Mouse (Mus musculus): ENCODE measurements around the gene Trpv5.
A peak's percentile ranks its signal among the peaks of the same experiment; 100 is the strongest.

The Trpv5 gene

DNA sequence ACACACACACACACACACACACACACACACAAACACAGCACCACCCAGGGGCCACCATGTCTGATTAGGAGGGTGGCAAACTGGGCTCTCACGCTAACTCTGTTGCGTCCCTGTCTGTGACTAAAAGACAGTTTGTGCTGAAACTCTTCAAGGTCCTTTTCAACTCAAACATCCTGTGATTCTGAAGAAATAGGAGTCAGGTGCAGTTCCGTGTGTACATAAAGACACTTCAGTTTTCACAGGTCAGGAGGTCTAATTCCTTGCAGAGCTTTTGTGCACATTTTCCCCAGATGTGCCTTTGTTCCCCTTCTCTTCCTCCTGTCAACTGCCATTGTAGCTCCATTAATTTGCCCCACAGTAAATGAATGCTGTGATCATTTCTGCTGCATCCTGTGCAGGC lies 40.1 kb downstream of the Trpv5 start:
- DNase-seq (ENCODE audit: low spot score), result no peak

DNA sequence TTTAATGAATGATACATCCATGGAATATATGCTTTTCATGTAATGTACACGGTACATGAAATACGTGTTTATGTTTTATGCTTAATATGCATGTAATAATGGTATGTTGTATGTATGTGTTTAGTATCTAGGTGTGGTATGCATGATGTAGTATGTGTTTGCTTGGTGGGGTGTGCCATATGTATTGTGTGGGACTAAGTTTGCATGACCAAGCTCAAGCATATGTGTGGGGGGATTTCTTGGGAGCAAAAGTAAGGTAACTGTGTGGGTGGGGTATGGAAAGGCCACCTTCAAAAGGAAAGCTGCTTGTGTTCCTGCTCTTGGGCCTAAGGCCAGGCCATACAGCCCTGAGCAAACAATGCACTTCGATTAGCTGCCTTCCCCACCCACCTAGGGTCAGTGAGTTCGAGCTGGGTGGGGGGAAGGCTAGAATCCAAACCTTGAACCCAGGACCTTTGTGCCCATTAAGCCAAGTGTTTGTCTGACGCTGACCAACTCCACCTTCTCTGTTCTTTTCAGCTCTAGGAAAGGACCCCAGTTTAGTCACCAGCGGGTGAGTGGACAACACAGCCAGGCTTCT lies 42.6 kb downstream of the Trpv5 start:
- no peak for DNase-seq (ENCODE audit: low spot score)

DNA sequence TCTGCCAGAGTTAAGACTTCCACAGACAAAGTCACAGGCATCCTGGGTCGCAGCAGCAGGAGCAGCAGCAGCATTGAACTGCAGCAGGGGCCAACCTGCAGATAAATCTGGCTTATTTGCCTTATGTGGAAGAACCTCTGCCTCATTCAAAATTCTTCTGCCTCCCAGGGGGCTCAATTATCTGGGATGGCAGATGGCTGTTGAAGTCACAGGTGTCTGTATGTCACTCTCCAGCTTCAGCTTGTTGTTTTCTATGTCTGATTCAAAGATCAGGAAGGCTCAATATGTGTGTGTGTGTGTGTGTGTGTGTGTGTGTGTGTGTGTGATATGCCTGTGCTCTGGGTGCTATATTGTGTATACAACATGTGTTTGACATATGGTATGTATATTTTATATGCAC lies 43.2 kb downstream of the Trpv5 start:
- no peak for DNase-seq (ENCODE audit: low spot score)

DNA sequence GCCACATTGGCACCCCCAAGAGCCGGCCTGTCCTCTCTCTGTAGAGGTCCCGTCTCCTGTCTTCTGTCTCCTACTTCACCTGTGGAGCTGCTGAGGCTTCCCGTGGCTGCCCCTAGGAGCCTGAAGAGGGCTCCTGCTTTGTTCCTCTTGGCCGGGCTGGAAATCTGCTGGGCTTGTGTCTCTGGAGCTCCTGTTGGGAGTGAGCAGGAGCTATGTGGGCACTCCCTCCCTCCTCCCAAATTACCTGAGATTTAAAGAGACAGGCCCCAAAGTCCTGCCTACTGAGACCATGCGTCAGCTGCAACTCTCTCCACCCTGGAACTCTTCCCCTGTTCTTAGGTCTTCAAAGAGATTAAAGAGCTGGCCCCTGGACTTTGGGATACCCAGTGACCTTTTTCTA lies 44.4 kb downstream of the Trpv5 start, which contains the start of gene Trpv6:
Gene Trpv6 (minus strand): TSS at position 228 of the 400 bp plus-strand sequence.
- DNase-seq (ENCODE audit: low spot score), result peak; percentile 16

DNA sequence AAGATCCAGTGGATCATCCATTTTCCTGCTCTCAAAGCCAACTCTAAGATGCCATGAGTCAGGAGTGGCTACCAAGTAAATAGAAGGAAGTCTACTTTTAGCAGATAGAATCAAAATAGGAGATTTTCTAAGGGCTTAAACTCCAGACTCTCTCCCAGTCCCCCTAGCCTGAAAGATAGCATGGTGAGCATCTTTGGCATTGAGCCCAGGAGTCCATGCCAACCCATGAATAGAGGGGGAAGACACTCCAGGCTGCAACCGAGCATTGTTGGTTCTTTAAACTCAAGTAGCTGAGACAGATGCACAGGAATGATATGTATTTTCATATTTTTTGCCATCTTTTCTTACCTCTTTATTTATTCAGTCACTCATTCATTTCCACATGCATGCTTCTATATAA lies 45.4 kb downstream of the Trpv5 start:
- no peak for DNase-seq (ENCODE audit: low spot score)

DNA sequence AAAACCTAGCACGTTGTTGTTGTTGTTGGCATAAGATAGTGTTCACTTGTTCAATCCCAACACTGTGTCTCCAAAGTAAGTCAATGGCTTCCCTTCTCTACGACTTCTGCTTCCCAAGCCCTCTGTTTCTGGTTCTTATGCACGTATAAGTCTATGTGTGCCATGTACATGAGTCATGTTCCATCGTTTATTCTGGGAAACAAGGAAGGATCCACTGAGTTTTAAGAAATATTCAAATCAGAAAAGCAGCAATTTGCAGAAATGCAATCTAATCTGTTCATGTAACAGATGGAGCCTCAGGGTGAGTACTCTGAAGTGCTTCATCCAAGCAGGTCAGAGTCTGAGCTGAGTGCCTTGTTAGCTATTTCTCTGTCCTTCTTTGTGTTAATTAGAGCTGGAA lies 49.0 kb downstream of the Trpv5 start:
- DNase-seq (ENCODE audit: low spot score), result no peak

DNA sequence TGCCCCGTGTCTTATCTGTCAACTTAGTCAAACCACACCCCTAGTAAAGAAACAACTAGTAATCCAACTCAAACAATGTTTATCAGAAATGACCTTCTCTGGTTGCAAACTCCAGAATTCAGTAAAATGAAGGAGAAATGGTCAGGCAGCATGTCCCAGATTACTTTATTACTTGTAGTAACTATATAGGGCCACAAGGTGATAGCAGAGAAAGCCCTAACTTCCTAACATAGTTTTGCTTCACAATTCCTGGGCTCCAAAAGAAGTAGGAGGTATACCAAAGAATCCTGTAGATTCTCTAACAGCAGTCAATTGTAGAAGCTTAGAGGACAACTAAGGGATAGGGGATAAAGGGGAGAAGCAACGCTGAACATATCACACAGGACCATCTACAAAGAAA lies 49.8 kb downstream of the Trpv5 start:
- DNase-seq (ENCODE audit: low spot score), result no peak

DNA sequence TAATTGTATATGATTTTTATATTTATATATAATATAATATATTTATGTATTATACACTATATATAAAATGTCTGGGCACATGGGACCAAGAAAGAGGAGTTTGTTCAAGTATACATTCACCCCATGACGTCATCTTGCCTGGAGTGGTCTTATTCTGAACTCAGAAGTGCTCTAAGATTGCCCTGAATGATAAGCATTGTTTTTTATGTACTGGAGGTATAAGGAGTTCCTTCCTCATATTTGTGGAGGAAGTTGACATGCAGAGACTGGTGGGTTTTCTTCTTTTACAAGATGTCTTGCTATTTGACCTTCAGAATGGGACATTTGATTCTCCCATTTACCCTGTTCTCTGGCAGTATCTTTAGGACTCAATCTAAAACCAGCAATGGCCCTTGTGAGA lies 52.4 kb downstream of the Trpv5 start:
- DNase-seq (ENCODE audit: low spot score), result no peak

DNA sequence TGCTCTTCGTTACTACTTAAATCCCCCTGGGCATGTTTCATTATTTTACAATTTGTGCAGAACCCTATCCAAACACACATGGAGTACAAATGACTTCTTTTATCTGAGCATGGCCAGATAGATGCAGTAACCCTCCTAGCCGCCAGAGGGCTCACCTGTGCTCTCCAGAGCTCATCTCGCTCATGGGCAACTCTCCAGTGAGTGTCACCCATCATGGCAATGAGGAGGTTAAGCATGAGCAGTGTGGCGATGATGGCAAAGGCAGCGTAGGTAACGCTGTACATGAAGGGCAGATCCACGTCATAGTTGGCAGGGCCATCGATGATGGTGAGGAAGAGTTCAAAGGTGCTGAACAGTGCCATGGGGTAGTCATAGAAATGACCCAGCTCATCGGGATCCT lies 57.9 kb downstream of the Trpv5 start:
- DNase-seq (ENCODE audit: low spot score), result peak; percentile 14

DNA sequence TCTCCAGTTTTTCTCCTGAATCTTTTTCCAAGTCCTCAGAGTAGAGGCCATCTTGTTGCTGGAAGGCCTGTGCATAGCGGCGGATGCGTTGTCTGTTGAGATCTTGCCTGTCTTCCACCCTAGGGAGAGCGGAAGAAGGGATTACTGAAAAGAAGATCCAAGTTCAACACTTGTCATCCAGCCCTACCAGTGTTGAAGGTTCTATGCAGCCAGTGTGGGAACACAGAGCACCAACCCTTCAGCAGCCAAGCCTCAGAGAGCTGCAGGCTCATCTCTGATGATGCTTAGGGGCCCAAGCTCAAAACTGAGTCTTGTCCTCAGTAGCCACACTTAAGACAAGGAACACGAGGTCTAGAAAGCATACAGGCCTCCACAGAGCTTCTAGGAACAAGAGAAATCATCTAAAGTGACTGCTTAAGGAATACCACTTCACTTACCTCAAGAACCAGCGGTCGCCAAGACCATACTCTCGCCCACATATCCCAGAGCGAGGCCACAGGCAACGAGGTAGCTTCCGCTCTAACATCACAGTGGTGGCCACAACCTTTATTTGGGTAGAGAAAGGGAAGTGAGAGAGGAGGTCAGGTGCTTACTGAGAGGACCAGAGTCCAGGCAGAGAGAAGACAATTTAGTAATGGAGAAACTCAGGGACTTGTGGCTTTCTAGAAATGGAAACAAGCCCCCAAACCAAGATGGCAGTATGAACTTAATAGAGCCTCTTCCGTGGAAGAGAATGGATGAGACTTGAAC lies 59.2 kb downstream of the Trpv5 start:
- no peak for DNase-seq (ENCODE audit: low spot score)

DNA sequence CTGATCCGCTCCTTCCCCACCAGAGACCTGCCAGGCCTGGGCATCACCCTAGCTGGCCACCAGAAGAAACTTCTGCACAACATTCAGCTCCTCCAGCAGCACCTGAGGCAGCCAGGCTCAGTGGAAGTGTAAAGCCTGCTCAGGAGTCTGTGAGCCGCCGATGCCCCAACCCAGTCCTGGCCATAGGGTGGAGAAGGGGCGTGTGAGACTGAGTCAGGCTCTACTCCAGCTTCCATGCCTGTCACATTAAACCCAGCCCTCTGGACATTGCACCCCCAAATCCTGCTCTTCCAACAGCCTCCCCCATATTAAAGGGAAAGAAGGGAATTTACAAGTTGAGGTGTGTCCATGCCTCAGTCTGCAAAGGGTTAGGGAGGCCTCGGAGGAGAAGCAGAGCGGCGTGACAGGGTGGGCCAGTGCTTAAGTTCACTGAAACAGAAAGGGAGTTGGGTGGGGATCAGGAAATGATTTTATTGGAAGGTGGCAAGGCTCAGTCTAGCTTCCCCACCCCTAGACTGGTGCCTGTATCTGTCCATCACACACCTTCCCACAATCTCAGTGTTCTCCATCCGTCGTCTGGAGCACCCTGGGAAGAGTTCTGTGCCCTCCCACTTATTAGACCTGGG lies 60.3 kb downstream of the Trpv5 start:
- DNase-seq (ENCODE audit: low spot score), result no peak

DNA sequence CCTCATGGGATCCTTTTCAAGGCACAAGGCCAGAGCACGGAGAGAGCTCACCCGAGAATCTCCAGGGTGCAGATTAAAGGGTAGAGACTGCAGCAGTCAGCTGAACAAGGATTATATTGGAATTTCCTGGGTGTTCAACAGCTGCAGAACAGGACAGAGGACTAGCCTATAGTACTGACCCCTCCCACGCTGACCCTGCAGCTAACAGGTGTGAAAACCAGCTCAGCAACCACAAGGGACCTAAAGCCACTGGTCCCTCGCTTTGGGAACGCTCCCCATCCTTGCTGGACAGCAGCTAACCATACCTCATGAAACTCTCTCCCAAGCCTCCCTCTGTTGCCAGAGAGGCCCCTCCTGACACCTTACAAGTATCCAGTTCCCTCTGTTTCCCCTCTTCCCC lies 72.9 kb downstream of the Trpv5 start:
- no peak for DNase-seq (ENCODE audit: low spot score)

DNA sequence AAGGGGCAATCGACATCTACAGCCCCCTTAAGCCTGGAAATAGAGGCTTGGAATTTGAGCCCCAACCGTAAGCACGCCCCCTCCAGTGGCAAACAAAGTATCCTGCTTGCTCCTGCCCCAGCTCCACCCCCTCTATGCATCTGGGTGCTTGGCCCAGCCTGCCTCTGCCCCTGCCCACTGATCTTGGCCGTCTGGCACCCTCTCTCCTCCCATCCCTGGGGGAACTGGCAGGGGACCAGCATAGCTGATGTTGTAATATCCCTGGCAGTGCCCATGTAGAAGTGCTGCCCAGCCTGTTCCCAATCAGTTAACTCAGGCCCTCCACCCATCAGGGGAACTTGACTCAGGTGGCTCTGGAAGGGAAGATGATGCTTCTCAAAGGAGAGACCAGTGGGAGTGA lies 74.4 kb downstream of the Trpv5 start:
- peak; percentile 84 for DNase-seq (ENCODE audit: low spot score)

DNA sequence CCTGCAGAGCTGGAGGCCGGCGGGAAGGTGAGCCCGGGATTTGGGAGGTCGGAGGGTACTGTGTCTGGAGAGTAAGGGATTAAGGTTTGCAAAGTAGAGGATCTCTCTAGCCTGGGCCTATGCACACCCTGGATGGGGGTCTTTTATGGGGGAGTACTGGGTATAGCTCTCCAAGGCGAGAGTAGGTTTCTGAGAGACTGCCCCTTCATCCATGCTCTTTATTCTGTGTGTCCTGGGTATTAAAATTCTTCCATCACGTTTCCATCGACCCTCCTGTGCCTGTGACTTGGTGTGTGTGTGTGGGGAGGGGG lies 74.8 kb downstream of the Trpv5 start:
- no peak for DNase-seq (ENCODE audit: low spot score)

DNA sequence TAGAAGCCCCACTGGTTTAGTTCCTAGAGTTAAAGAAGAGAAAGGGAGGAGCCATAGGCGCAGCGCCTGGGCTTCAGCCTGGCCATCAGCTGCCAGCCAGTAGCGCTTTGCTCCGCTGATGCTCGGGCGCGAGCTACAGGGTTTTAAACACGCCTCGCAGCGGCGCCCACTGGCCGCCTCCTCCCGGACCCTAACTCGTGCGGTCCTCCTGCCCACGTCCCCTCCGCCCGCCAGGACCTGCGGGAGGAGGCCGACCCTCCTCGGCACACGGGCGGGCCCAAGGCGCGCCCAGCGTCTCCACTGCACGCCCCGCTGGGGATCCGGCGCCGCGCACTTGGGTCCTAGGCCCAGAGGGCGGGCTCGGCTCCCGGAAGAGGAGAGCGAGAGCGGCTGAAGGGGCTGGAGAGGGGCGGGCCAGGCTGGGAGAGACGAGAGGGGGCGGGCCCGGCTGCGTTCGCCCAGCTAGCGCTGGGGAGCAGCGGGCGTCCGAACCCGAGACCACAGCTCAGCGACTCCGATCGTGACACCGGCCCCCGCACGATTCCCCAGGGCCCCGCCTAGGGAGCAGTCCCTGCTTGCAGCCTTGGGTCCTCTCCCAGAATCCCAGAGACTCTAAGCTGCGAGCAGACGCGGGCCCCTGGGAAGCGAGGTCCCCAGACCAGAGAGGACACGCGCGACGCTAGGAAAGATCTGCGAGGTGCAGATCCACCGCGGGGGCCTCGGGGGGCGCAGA lies 75.3 kb downstream of the Trpv5 start, which contains the start of gene Ephb6:
Gene Ephb6 (plus strand): TSS at position 422 of the 733 bp plus-strand sequence.
- peak; percentile 74 for DNase-seq (ENCODE audit: low spot score)

DNA sequence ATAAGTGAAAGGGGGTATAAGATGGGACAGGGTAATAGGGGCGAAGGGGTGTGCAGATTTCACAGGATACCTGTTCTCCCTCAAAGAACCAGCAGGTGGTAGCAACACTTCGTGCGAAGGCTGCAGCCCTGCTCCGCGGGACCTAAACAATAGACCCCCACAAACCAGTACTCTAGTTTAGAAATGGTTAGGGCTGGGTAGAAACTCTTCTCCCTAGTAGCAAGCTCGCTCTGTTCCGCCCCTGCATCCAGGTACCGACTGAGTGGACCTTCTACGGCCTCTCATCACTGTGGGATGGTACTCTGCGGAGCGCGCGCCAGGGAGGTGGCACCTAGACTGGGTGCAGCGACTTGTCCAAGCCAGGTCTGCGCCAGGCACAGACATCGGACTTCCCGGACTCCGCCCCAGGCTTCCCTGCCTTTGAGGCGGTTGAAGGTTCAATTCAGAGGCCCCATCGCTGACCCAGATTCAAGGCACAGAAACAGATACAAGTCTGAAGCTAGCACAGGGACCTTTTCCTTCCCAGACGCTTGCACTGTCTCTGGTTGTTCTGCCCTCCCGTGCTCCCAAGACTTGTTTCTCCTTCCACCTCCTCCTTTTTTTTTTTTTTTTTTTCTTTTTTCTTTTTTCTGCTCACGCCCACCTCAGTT lies 76.0 kb downstream of the Trpv5 start:
- peak; percentile 17 for DNase-seq (ENCODE audit: low spot score)

Measured in lung, postnatal 25 days (tissue).